Mouse (Mus musculus): ENCODE data around the gene Fam219b.

DNA sequence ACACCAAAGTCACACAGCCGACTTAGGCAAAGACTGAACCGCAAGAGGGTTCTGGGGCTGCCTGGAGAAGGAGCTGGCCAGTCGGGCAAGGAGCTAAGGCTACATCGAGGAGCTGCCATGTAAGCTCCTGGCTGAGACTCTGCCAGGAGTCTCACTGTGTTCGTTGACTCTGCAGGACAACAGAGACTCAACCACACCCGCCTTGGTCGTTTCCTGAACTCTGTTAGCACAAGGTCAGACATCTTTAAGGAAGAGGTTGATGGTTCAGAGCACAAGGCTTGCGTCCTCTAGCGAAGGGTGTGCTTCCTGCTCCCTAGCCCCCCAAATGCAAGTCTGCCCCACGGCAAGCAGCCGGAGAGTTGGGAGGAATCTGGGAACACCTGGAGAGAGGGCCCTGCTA lies 10.5 kb downstream of the Fam219b start:
- no peak for TF ChIP-seq POLR2A (IDR thresholded peaks at IDR 0.05; ENCODE audit: extremely low read depth, insufficient read depth, low read length)
- TF ChIP-seq CTCF (IDR thresholded peaks at IDR 0.05; ENCODE audit: low read depth, low read length), result no peak
